7 mouse cellular contexts compared by ENCODE assay signal in genomic region chr3:89872209-89872608, GRCm38 (mm10). TPM values are rescaled to one million over a fixed set of nuclear protein-coding genes. Genes with fewer than 3 reads are reported as not detected.
DNase-seq lines count a peak whose midpoint lies in the region; ATAC-seq and TF ChIP-seq lines count a peak whose summit lies in the region.

No protein-coding gene starts in this region.

- H3K4me3 ChIP-seq in C2C12 (ENCODE audit: insufficient read depth, poor library complexity, severe bottlenecking), result no peak overlapping the region
- H3K4me3 ChIP-seq in liver, embryonic 12.5 days, result peak overlapping the region; percentile 18; the same call in 1 of the 2 replicates
- H3K4me3 ChIP-seq in forebrain, postnatal 0 days (ENCODE audit: low read depth, low read length), result no peak overlapping the region
- no peak overlapping the region for H3K4me3 ChIP-seq in gastrocnemius, adult 2 months

- H3K9me3 ChIP-seq in liver, embryonic 12.5 days (replicated peaks), result peaks cover 6% of the 10 kb centered on the region; the same call in 1 of the 2 replicates
- H3K9me3 ChIP-seq in forebrain, postnatal 0 days (ENCODE audit: low read length), result no peaks in the 10 kb centered on the region

- peak; percentile 67 for DNase-seq in NIH3T3 (ENCODE audit: low read depth)
- no peak for DNase-seq in forebrain, postnatal 0 days
- DNase-seq in gastrocnemius, adult 2 months, result no peak
- DNase-seq in adrenal gland, adult 2 months, result no peak

- H3K79me2 ChIP-seq in C2C12 (ENCODE audit: control insufficient read depth, insufficient read depth), result no peaks in the 10 kb centered on the region

- 54% methylated on average over 7 of the region's 7 CpGs for WGBS in liver, embryonic 12.5 days (ENCODE audit: insufficient replicate concordance)
- 64% methylated on average over 7 of the region's 7 CpGs for WGBS in forebrain, postnatal 0 days

- TF ChIP-seq CTCF in C2C12 (IDR thresholded peaks at IDR 0.05; ENCODE audit: control insufficient read depth, insufficient read depth, insufficient read length), result no peak
- no peak for TF ChIP-seq CTCF in forebrain, postnatal 0 days (IDR thresholded peaks at IDR 0.05; ENCODE audit: low read depth)
- no peak for TF ChIP-seq CTCF in gastrocnemius, adult 2 months (IDR thresholded peaks at IDR 0.05)

- H3K79me3 ChIP-seq in C2C12 (ENCODE audit: low read depth), result no peaks in the 10 kb centered on the region

- H3K27ac ChIP-seq in liver, embryonic 12.5 days, result peak overlapping the region; percentile 97
- H3K27ac ChIP-seq in forebrain, postnatal 0 days (ENCODE audit: low read depth, low read length), result no peak overlapping the region
- no peak overlapping the region for H3K27ac ChIP-seq in gastrocnemius, adult 2 months

- no peaks in the 10 kb centered on the region for H3K27me3 ChIP-seq in C2C12 (ENCODE audit: control insufficient read depth, insufficient read depth, insufficient read length)
- H3K27me3 ChIP-seq in liver, embryonic 12.5 days (replicated peaks), result peaks cover 4% of the 10 kb centered on the region; the same call in 1 of the 2 replicates
- H3K27me3 ChIP-seq in forebrain, postnatal 0 days (ENCODE audit: insufficient read depth, low read length), result no peaks in the 10 kb centered on the region

- intact Hi-C loops in gastrocnemius, adult 2 months (cut with DNase I), result no loop called here

- peaks cover 78% of the 10 kb centered on the region for H3K4me1 ChIP-seq in liver, embryonic 12.5 days
- peaks cover 7% of the 10 kb centered on the region; the same call in 1 of the 2 replicates for H3K4me1 ChIP-seq in forebrain, postnatal 0 days (ENCODE audit: insufficient read depth)

- peak; percentile 77 for ATAC-seq in liver, embryonic 12.5 days
- peak; percentile 45 for ATAC-seq in neutrophil, adult 5-6 weeks (ENCODE audit: extremely low read depth, insufficient number of reproducible peaks, low FRiP score, poor library complexity, severe bottlenecking)
- ATAC-seq in forebrain, postnatal 0 days, result no peak

- H3K36me3 ChIP-seq in C2C12 (ENCODE audit: control insufficient read depth, insufficient read depth), result peaks cover 4% of the 10 kb centered on the region
- H3K36me3 ChIP-seq in liver, embryonic 12.5 days, result peaks cover 6% of the 10 kb centered on the region
- H3K36me3 ChIP-seq in forebrain, postnatal 0 days (ENCODE audit: insufficient read depth), result no peaks in the 10 kb centered on the region

- H3K9ac ChIP-seq in liver, embryonic 12.5 days, result peak overlapping the region; percentile 40; the same call in 1 of the 2 replicates
- H3K9ac ChIP-seq in forebrain, postnatal 0 days, result no peak overlapping the region

- H3K4me2 ChIP-seq in liver, embryonic 12.5 days, result peak overlapping the region; percentile 63
- no peak overlapping the region for H3K4me2 ChIP-seq in forebrain, postnatal 0 days (ENCODE audit: low read depth)

- H3ac ChIP-seq in C2C12 (ENCODE audit: control insufficient read depth, insufficient read length, low read depth), result no peak overlapping the region

TF ChIP-seq in C2C12, 6 proteins besides CTCF, POLR2A, EP300 and RAD21:
- TF ChIP-seq FOSL1 (IDR thresholded peaks at IDR 0.05; ENCODE audit: insufficient read depth, low read length, poor library complexity, severe bottlenecking) (no peak), MAX (IDR thresholded peaks at IDR 0.05) (no peak), MYOG (IDR thresholded peaks at IDR 0.05; ENCODE audit: control insufficient read depth, extremely low read depth, insufficient read length) (no peak), CEBPB (IDR thresholded peaks at IDR 0.05; ENCODE audit: low read depth) (no peak), MYOD1 (IDR thresholded peaks at IDR 0.05; ENCODE audit: control insufficient read depth, insufficient read length, low read depth) (peak; percentile 37), USF1 (IDR thresholded peaks at IDR 0.05; ENCODE audit: low read depth) (peak; percentile 71)

RNA-seq across cellular contexts. Expression of gene Il6ra, which starts 40.8 kb away (rescaled TPM):
- polyA plus RNA-seq in C2C12 (2012; fragmentation: generic; extraction: Trizol), result 1.2 TPM
- polyA plus RNA-seq in liver, embryonic 12.5 days (2016; fragmentation: Nextera tagmentation; extraction: Ambion mirVana), result 1.9 and 2.1 TPM in 2 replicates
- 46.4 and 50.0 TPM in 2 replicates for total RNA-seq in neutrophil, adult 5-6 weeks (2017)
- total RNA-seq in forebrain, postnatal 0 days (2014; rRNA removed), result 1.1 and 1.7 TPM in 2 replicates
- polyA plus RNA-seq in forebrain, postnatal 0 days (2015; fragmentation: Nextera tagmentation; extraction: Ambion mirVana), result 1.6 and 1.7 TPM in 2 replicates
- total RNA-seq in gastrocnemius, adult 2 months (2021), result 1 to 10 TPM; 4.3 to 6.4 TPM
- total RNA-seq in adrenal gland, adult 2 months (2021), result 10 to 100 TPM in 1 of 2 experiments, 1 to 10 TPM in 1; 7.9 to 11.5 TPM
- 5.2 and 5.3 TPM in 2 replicates for polyA plus RNA-seq in adrenal gland, adult 2 months (2012; rRNA removed)

RNA-seq across cellular contexts. Expression of gene She, which starts 41.0 kb away (rescaled TPM):
- polyA plus RNA-seq in C2C12 (2012; fragmentation: generic; extraction: Trizol), result not detected
- polyA plus RNA-seq in liver, embryonic 12.5 days (2016; fragmentation: Nextera tagmentation; extraction: Ambion mirVana), result 2.9 and 3.1 TPM in 2 replicates
- 0.23 and 0.25 TPM in 2 replicates for total RNA-seq in neutrophil, adult 5-6 weeks (2017)
- 1.8 and 2.1 TPM in 2 replicates for total RNA-seq in forebrain, postnatal 0 days (2014; rRNA removed)
- polyA plus RNA-seq in forebrain, postnatal 0 days (2015; fragmentation: Nextera tagmentation; extraction: Ambion mirVana), result 0.65 and 0.86 TPM in 2 replicates
- 1 to 10 TPM; 4.1 to 5.1 TPM for total RNA-seq in gastrocnemius, adult 2 months (2021)
- 10 to 100 TPM in 1 of 2 experiments, 1 to 10 TPM in 1; 5.8 to 11.3 TPM for total RNA-seq in adrenal gland, adult 2 months (2021)
- 2.8 and 4.0 TPM in 2 replicates for polyA plus RNA-seq in adrenal gland, adult 2 months (2012; rRNA removed)
